Mouse (Mus musculus): ENCODE data around the gene Rassf6. TPM values are rescaled to one million over a fixed set of nuclear protein-coding genes. Genes with fewer than 3 reads are reported as not detected.
A peak's percentile ranks its signal among the peaks of the same experiment; 100 is the strongest.

Rassf6 gene
- polyA plus RNA-seq, 1 experiment from 2014 or later: 1.6 TPM

DNA sequence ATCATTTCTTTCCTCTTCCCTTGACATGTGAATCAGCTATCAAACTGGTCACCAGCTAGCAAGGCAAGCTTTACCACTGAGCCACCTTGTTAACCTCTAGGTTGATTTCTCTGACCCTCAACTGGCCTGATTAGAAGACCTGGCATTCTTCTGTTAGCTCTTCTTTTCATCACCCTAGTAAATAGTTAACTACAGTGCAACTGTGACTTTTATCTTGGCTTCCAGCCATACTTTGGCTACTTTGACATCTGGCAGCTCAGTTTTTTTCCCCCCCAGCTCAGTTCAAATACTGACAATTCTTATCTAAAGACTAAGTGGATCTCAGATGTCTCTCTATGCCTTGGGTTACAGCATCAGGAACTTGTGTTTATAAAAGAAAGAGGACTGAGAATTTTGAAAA, 72.1 kb downstream of the Rassf6 start:
- Histone ChIP-seq H3K36me3 (ENCODE audit: control insufficient read depth, insufficient read depth) (no peaks in the 10 kb centered on the region), H3K9ac (ENCODE audit: low read length) (no peak overlapping the region), H3K27me3 (ENCODE audit: control insufficient read depth, insufficient read depth, low read length) (no peaks in the 10 kb centered on the region), H3K4me1 (ENCODE audit: control insufficient read depth, insufficient read depth, low read length) (peaks cover 11% of the 10 kb centered on the region), H3K9me3 (replicated peaks; ENCODE audit: control insufficient read depth, low read length) (no peaks in the 10 kb centered on the region), H3K4me2 (ENCODE audit: low read depth, low read length) (no peak overlapping the region), H3K27ac (ENCODE audit: low read length) (no peak overlapping the region), H3K4me3 (ENCODE audit: low read length) (no peak overlapping the region)
- ATAC-seq (replicated peaks; ENCODE audit: extremely low read depth, insufficient read depth, low FRiP score): peak; percentile 52; the same call in 1 of the 2 replicates

GRCm38 (mm10) chr5:90567788-90568187, 72.7 kb downstream of the Rassf6 start:
- Histone ChIP-seq H3K27ac (ENCODE audit: low read length) (no peak overlapping the region), H3K4me3 (ENCODE audit: low read length) (no peak overlapping the region), H3K4me1 (ENCODE audit: control insufficient read depth, insufficient read depth, low read length) (peaks cover 11% of the 10 kb centered on the region), H3K36me3 (ENCODE audit: control insufficient read depth, insufficient read depth) (no peaks in the 10 kb centered on the region), H3K27me3 (ENCODE audit: control insufficient read depth, insufficient read depth, low read length) (no peaks in the 10 kb centered on the region), H3K4me2 (ENCODE audit: low read depth, low read length) (no peak overlapping the region), H3K9me3 (replicated peaks; ENCODE audit: control insufficient read depth, low read length) (no peaks in the 10 kb centered on the region), H3K9ac (ENCODE audit: low read length) (no peak overlapping the region)
- 37% methylated on average over 5 of the region's 5 CpGs for WGBS
- no peak; the same call in 1 of the 2 replicates for ATAC-seq (replicated peaks; ENCODE audit: extremely low read depth, insufficient read depth, low FRiP score)

DNA sequence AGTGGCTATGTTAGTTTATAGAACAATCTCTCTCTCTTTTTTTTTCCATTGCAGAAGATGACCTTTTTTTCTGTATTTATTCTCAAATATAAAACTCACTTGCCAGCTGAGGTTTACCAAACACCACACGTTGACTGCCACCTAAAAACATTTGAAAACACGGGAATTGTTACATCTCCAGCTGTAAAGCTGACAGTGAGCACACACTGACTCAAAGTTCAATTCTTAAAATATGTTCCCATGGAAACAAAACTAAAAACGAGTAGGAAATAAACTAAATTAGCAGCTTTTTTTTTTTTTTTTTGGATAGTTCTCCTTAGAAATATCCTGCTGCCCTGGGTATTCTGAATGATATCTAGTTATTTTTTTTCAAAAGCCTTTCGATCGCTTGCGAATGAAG, 75.3 kb downstream of the Rassf6 start:
- 81% methylated on average over 6 of the region's 6 CpGs for WGBS
- Histone ChIP-seq H3K9me3 (replicated peaks; ENCODE audit: control insufficient read depth, low read length) (no peaks in the 10 kb centered on the region), H3K9ac (ENCODE audit: low read length) (no peak overlapping the region), H3K4me2 (ENCODE audit: low read depth, low read length) (no peak overlapping the region), H3K27ac (ENCODE audit: low read length) (no peak overlapping the region), H3K4me1 (ENCODE audit: control insufficient read depth, insufficient read depth, low read length) (peaks cover 11% of the 10 kb centered on the region), H3K36me3 (ENCODE audit: control insufficient read depth, insufficient read depth) (no peaks in the 10 kb centered on the region), H3K27me3 (ENCODE audit: control insufficient read depth, insufficient read depth, low read length) (no peaks in the 10 kb centered on the region), H3K4me3 (ENCODE audit: low read length) (no peak overlapping the region)
- ATAC-seq (replicated peaks; ENCODE audit: extremely low read depth, insufficient read depth, low FRiP score): no peak

- peaks cover 11% of the 10 kb centered on the region for H3K4me1 ChIP-seq (ENCODE audit: control insufficient read depth, insufficient read depth, low read length)
- no peak overlapping the region for H3K9ac ChIP-seq (ENCODE audit: low read length)
- no peak overlapping the region for H3K27ac ChIP-seq (ENCODE audit: low read length)
- H3K27me3 ChIP-seq (ENCODE audit: control insufficient read depth, insufficient read depth, low read length): no peaks in the 10 kb centered on the region
- ATAC-seq (replicated peaks; ENCODE audit: extremely low read depth, insufficient read depth, low FRiP score): no peak
- H3K4me2 ChIP-seq (ENCODE audit: low read depth, low read length): no peak overlapping the region
- no peak overlapping the region for H3K4me3 ChIP-seq (ENCODE audit: low read length)
- H3K36me3 ChIP-seq (ENCODE audit: control insufficient read depth, insufficient read depth): no peaks in the 10 kb centered on the region
- WGBS: 84% methylated on average over 4 of the region's 4 CpGs
- H3K9me3 ChIP-seq (replicated peaks; ENCODE audit: control insufficient read depth, low read length): no peaks in the 10 kb centered on the region
Observed at GRCm38 (mm10) chr5:90564161-90564560, 76.3 kb downstream of the Rassf6 start.

DNA sequence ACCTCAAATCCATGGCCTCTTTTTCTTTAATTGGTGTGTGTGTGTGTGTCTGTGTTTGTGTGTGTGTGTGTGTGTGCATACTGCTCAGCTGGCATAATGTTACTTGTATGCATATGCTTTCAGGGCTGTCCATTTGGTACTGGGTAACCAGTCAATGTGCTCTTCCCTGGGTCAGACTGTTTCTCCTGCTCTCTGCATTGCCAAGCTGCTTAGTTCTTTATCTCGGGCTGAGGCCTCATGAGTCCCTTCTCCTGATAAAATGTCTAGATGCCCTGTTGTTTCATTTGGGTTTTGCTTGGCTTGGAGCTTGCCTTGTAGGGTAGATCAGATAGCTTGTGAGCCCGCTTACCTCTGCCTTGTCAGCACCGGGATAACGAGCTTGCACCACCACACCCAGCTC, 77.6 kb downstream of the Rassf6 start:
- H3K36me3 ChIP-seq (ENCODE audit: control insufficient read depth, insufficient read depth): no peaks in the 10 kb centered on the region
- no peaks in the 10 kb centered on the region for H3K9me3 ChIP-seq (replicated peaks; ENCODE audit: control insufficient read depth, low read length)
- 38% methylated on average over 4 of the region's 4 CpGs for WGBS
- no peak overlapping the region for H3K4me3 ChIP-seq (ENCODE audit: low read length)
- no peak overlapping the region for H3K9ac ChIP-seq (ENCODE audit: low read length)
- no peak overlapping the region for H3K4me2 ChIP-seq (ENCODE audit: low read depth, low read length)
- H3K4me1 ChIP-seq (ENCODE audit: control insufficient read depth, insufficient read depth, low read length): peaks cover under 1% of the 10 kb centered on the region
- no peak overlapping the region for H3K27ac ChIP-seq (ENCODE audit: low read length)
- H3K27me3 ChIP-seq (ENCODE audit: control insufficient read depth, insufficient read depth, low read length): no peaks in the 10 kb centered on the region
- ATAC-seq (replicated peaks; ENCODE audit: extremely low read depth, insufficient read depth, low FRiP score): no peak

DNA sequence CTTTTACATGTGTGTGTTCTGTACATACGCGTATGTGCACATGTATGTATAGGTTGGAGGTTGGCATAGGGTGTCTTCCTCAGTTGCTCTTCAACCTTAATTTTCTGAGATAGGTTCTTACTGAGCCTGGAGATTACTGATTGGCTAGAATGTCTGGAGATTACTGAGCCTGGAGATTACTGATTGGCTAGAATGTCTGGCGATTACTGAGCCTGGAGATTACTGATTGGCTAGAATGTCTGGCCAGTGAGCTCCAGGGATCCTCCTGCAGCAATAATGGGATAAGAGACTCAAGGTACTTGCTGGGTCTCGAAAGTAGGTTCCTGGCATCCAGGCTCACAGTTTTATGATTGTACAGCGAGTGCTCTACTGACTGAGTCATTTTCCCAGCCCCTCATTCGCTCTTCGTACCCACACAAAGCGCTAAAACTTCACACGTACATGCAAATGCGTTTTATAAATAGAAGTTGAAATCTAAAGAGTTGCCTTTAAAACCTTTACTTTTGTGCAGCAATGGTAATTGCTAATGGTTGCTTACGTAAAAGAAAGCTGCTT, 78.7 kb downstream of the Rassf6 start:
- Histone ChIP-seq H3K4me1 (ENCODE audit: control insufficient read depth, insufficient read depth, low read length) (no peaks in the 10 kb centered on the region), H3K4me3 (ENCODE audit: low read length) (no peak overlapping the region), H3K27me3 (ENCODE audit: control insufficient read depth, insufficient read depth, low read length) (no peaks in the 10 kb centered on the region), H3K9ac (ENCODE audit: low read length) (no peak overlapping the region), H3K36me3 (ENCODE audit: control insufficient read depth, insufficient read depth) (no peaks in the 10 kb centered on the region), H3K4me2 (ENCODE audit: low read depth, low read length) (no peak overlapping the region), H3K27ac (ENCODE audit: low read length) (no peak overlapping the region), H3K9me3 (replicated peaks; ENCODE audit: control insufficient read depth, low read length) (no peaks in the 10 kb centered on the region)
- whole genome bisulfite sequencing: 90% methylated on average over 11 of the region's 11 CpGs
- no peak for ATAC-seq (replicated peaks; ENCODE audit: extremely low read depth, insufficient read depth, low FRiP score)

DNA sequence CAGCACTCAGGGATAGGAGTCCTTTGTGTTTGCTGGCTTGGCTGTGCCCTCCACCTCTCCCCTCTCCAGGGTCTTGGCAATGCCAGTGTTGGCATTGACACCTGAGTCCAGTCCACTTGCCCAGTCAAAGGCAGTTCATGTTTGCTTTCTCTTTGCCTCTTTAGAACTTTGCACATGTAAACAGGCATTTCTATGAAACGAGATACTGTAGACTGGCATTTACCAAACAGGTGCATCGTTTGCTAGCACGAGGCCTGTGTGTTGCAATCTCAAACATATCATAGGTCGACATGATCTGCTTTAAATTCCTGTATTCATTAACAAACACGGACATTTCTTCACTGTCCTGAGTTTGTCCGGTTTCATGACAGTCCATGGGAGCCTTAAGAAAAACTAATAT, 79.7 kb downstream of the Rassf6 start, which contains the start of gene 5830473C10Rik:
5830473C10Rik (plus strand) TSS at position 365 of the 400 bp plus-strand sequence.
- no peaks in the 10 kb centered on the region for H3K9me3 ChIP-seq (replicated peaks; ENCODE audit: control insufficient read depth, low read length)
- H3K36me3 ChIP-seq (ENCODE audit: control insufficient read depth, insufficient read depth): no peaks in the 10 kb centered on the region
- no peak within 1 kb of the TSS for H3K27ac ChIP-seq (ENCODE audit: low read length)
- WGBS: 85% methylated on average over 6 of the region's 6 CpGs
- ATAC-seq (replicated peaks; ENCODE audit: extremely low read depth, insufficient read depth, low FRiP score): no peak
- H3K9ac ChIP-seq (ENCODE audit: low read length): no peak within 1 kb of the TSS
- no peaks in the 10 kb centered on the region for H3K4me1 ChIP-seq (ENCODE audit: control insufficient read depth, insufficient read depth, low read length)
- no peak within 1 kb of the TSS for H3K4me3 ChIP-seq (ENCODE audit: low read length)
- no peaks in the 10 kb centered on the region for H3K27me3 ChIP-seq (ENCODE audit: control insufficient read depth, insufficient read depth, low read length)
- no peak within 1 kb of the TSS for H3K4me2 ChIP-seq (ENCODE audit: low read depth, low read length)

- 69% methylated on average over 3 of the region's 3 CpGs for WGBS
- H3K9me3 ChIP-seq (replicated peaks; ENCODE audit: control insufficient read depth, low read length): no peaks in the 10 kb centered on the region
- no peak overlapping the region for H3K27ac ChIP-seq (ENCODE audit: low read length)
- H3K36me3 ChIP-seq (ENCODE audit: control insufficient read depth, insufficient read depth): no peaks in the 10 kb centered on the region
- H3K4me2 ChIP-seq (ENCODE audit: low read depth, low read length): no peak overlapping the region
- no peak for ATAC-seq (replicated peaks; ENCODE audit: extremely low read depth, insufficient read depth, low FRiP score)
- no peaks in the 10 kb centered on the region for H3K27me3 ChIP-seq (ENCODE audit: control insufficient read depth, insufficient read depth, low read length)
- no peaks in the 10 kb centered on the region for H3K4me1 ChIP-seq (ENCODE audit: control insufficient read depth, insufficient read depth, low read length)
- H3K9ac ChIP-seq (ENCODE audit: low read length): no peak overlapping the region
- no peak overlapping the region for H3K4me3 ChIP-seq (ENCODE audit: low read length)
Observed at GRCm38 (mm10) chr5:90556052-90556451, 84.4 kb downstream of the Rassf6 start.

Measured in heart, embryonic 16.5 days (tissue).